Mouse (Mus musculus) embryonic fibroblast, embryonic 13.5 days (primary cell): ENCODE measurements around the gene Pxylp1.

ENCODE experiments used
- CTCF ChIP-seq: IDR thresholded peaks from 2 replicates; pipeline ENCODE4 v1.5.1; 2011; ENCODE audit warnings: mild to moderate bottlenecking, control low read depth, low read length, moderate library complexity, borderline replicate concordance; ENCODE audit not compliant: insufficient read depth
- POLR2A ChIP-seq: IDR thresholded peaks from 2 replicates; pipeline ENCODE4 v1.6.1; 2011; ENCODE audit warnings: low read depth, mild to moderate bottlenecking, control low read depth, low read length, moderate library complexity

DNA sequence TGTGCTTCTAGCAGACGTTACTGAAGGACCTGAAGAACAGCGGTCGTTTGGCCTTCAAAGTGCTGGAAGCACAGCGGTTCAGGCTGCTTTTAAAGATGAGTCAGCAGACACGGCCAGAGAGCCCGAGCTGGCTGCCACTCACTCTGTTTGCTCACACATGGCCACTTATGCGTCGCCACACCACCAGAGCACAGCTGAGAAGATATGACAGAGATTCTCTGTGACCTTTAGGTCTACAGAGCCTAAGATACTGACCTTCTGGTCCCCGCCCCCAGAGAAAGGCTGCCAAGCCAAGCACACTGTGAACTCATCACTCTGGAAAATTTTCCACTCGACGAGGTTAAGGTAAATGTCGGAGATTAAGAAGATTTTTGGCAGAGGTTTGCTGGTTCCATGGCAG, 68.4 kb downstream of the Pxylp1 start:
- TF ChIP-seq CTCF (no peak), POLR2A (no peak)
